Mouse (Mus musculus) limb, embryonic 14.5 days (tissue): ENCODE measurements at regions not wholly inside any gene's neighbourhood (a gene's known extent, or its start where the extent isn't known, plus 50 kb on each side); places are given as distances from the start of the nearest gene placed in this dataset.

Experiments
- ATAC-seq: fragments of 200-750 bp; cut with Nextera tagmentation; 2 replicates; pipeline ENCODE4 v1.8.0; 2017; ENCODE audit warnings: low read depth, moderate number of reproducible peaks, moderate TSS enrichment; ENCODE audit not compliant: low FRiP score
- DNase-seq: peaks from one replicate; pipeline ENCODE4 v3.0.0-alpha.2; 2015; ENCODE audit warnings: low spot score
- H3K27ac ChIP-seq: fragments of 300-500 bp; sonication (generic); replicated peaks from 2 replicates; pipeline ENCODE4 v1.5.1; 2014; ENCODE audit warnings: low read depth, mild to moderate bottlenecking, low read length, moderate library complexity, mixed read lengths
- H3K27me3 ChIP-seq: fragments of 300-500 bp; sonication (generic); 2 replicates; pipeline ENCODE4 v1.6.1; 2014; ENCODE audit warnings: low read length, mixed read lengths; ENCODE audit not compliant: control insufficient read depth, insufficient read depth
- H3K36me3 ChIP-seq: fragments of 300-500 bp; sonication (generic); 2 replicates; pipeline ENCODE4 v1.6.1; 2014; ENCODE audit warnings: mild to moderate bottlenecking, low read length, moderate library complexity, mixed read lengths; ENCODE audit not compliant: control insufficient read depth, insufficient read depth
- H3K4me1 ChIP-seq: fragments of 300-500 bp; sonication (generic); 2 replicates; pipeline ENCODE4 v1.6.1; 2014; ENCODE audit warnings: antibody characterized with exemption, low read length, mixed read lengths; ENCODE audit not compliant: control insufficient read depth, insufficient read depth
- H3K4me2 ChIP-seq: fragments of 300-500 bp; sonication (generic); replicated peaks from 2 replicates; pipeline ENCODE4 v1.6.1; 2014; ENCODE audit warnings: low read depth, mild to moderate bottlenecking, low read length, moderate library complexity; ENCODE audit not compliant: severe bottlenecking
- H3K4me3 ChIP-seq: fragments of 300-500 bp; sonication (generic); replicated peaks from 2 replicates; pipeline ENCODE4 v1.5.1; 2014; ENCODE audit warnings: low read length
- H3K9ac ChIP-seq: fragments of 300-500 bp; sonication (generic); 2 replicates; pipeline ENCODE4 v1.6.1; 2014; ENCODE audit warnings: mild to moderate bottlenecking, low read depth, low read length, moderate library complexity; ENCODE audit not compliant: severe bottlenecking
- H3K9me3 ChIP-seq: fragments of 300-500 bp; sonication (generic); 2 replicates; pipeline ENCODE4 v1.6.1; 2016; ENCODE audit warnings: low read length; ENCODE audit not compliant: control insufficient read depth
- POLR2A ChIP-seq: fragments of 200-500 bp; IDR thresholded peaks from 2 replicates; pipeline ENCODE4 v1.8.0; 2012; ENCODE audit warnings: inconsistent platforms, mild to moderate bottlenecking, moderate library complexity, borderline replicate concordance; ENCODE audit not compliant: insufficient read depth, insufficient read length; ENCODE audit errors: extremely low read depth
- WGBS: fragments of 180-500 bp; shearing (Covaris S2); extraction: QIAGEN DNeasy Blood & Tissue Kit; methylation state at CpG from one replicate; pipeline ENCODE4 v1.1.7; 2014; 5-methylcytosine and 5-hydroxymethylcytosine counted together

DNA sequence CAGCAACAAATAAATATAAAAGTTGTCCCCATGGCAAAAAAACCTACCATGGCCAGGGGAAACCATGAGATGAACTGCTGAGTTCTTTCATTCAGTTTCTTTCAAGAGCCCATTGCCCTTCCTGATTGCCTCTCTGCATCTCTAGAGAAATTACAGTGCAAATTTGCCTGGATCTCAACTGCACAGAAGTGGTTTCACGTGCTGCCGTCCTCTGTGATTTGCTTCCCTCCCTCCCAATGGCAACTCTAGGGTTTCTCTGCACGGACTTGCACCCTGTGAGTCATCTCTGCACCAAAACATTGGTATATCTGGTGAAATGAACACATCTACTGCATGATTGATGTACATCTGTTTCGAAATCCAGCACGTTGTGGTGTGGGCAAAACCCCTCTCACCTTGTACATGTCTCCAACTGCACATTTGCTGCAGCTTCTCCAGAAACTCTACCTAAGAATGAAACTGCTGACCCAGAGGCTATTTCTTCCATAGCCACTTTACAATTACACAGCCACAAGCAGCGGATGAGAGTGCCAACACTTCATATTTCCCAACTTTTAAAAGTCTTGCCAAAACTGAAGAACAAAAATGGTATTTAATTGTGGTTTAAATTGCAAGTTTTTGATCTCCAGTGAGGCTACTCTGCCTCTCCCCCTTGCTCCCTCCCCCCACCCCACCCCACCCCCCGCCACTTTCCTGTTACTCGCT lies 61.6 kb upstream of the Cerkl start:
- DNase-seq: no peak
- Histone ChIP-seq H3K4me3 (no peak overlapping the region), H3K4me2 (no peak overlapping the region), H3K27ac (no peak overlapping the region), H3K27me3 (no peaks in the 10 kb centered on the region), H3K9me3 (no peaks in the 10 kb centered on the region), H3K36me3 (no peaks in the 10 kb centered on the region), H3K4me1 (no peaks in the 10 kb centered on the region), H3K9ac (no peak overlapping the region)
- 69% methylated on average over 8 of the region's 8 CpGs for WGBS
- ATAC-seq: no peak
- TF ChIP-seq POLR2A: no peak

DNA sequence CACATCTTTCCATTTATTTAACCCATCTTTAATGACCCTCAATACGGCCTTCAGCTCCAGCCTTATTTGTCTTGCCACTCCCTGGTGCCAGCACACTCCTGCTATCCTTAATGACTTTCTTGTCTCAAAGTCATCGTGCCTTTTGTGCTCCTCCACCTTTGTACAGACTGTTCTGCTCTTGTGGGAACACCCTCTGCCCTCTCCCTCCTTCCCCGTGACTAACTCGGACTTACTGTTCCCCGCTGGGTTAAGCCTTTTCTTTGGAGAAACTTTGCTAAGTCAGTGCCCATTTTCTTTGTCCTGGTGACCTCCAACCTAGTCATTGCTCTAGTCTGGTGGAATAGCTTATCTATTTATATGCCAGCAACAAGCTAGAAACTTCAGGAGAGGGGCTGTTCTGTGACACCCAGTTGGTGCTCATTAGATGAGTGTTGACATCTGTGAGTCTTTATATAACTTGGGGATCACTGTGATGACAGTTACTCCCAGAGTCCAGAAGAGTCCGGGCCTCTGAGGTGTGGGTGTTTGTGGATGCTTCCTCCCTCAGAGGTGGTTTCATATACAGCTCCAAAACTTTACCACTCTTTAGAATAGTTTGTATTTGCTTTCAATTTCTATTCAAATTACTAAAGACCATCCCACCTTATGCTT lies 63.3 kb upstream of the Cerkl start:
- Histone ChIP-seq H3K4me3 (no peak overlapping the region), H3K27ac (no peak overlapping the region), H3K4me1 (no peaks in the 10 kb centered on the region), H3K9me3 (no peaks in the 10 kb centered on the region), H3K36me3 (no peaks in the 10 kb centered on the region), H3K9ac (no peak overlapping the region), H3K4me2 (no peak overlapping the region), H3K27me3 (no peaks in the 10 kb centered on the region)
- no peak for ATAC-seq
- no peak for DNase-seq
- 81% methylated on average over 6 of the region's 6 CpGs for WGBS
- no peak for TF ChIP-seq POLR2A

DNA sequence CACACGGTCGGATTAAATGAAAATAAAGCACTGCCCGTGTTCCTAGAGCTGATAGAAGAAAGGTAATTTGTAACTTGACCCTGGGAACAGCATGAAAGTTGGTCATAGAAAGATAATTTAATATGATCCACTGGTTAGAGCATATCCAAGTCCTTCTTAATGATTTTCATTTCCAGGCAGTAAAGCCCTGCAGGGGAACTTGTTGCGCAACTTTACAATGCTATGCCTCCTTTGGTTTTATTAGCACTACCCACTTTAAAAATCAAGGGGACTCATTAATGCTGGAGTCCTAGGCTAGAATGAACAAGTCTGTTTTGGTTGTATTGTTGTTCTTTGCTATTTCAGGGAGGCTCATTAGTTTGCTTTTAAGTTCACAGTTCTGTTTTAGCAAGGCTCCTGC lies 66.9 kb upstream of the Cerkl start:
- no peak overlapping the region for H3K9ac ChIP-seq
- H3K4me2 ChIP-seq: no peak overlapping the region
- no peaks in the 10 kb centered on the region for H3K27me3 ChIP-seq
- WGBS: 36% methylated on average over 4 of the region's 4 CpGs
- no peaks in the 10 kb centered on the region for H3K36me3 ChIP-seq
- no peaks in the 10 kb centered on the region for H3K9me3 ChIP-seq
- H3K4me3 ChIP-seq: no peak overlapping the region
- no peak for DNase-seq
- no peak for ATAC-seq
- TF ChIP-seq POLR2A: no peak
- H3K27ac ChIP-seq: no peak overlapping the region
- H3K4me1 ChIP-seq: no peaks in the 10 kb centered on the region

DNA sequence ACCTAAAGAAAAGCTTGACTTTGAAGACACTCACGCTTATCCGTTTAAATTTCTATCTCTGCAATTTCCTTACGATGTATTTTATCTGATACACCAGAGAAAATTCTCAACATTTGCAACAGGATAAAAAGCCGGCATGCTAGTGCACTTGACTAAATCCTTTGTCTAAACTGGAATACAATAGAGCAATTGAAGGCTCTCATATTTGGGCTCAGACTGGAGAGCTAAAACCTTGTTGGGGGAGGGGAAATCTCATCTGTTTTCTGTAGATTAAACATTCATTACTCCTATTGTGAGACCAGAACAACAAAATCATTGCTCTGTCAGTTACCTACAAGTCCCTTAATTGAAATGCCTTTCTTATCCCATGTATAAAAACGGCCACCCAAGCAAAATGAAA lies 70.9 kb upstream of the Cerkl start:
- H3K9me3 ChIP-seq: no peaks in the 10 kb centered on the region
- no peak overlapping the region for H3K9ac ChIP-seq
- WGBS: 87% methylated on average over 5 of the region's 5 CpGs
- H3K4me2 ChIP-seq: no peak overlapping the region
- no peaks in the 10 kb centered on the region for H3K27me3 ChIP-seq
- no peak for TF ChIP-seq POLR2A
- H3K36me3 ChIP-seq: no peaks in the 10 kb centered on the region
- DNase-seq (no peak), ATAC-seq (no peak)
- H3K4me3 ChIP-seq: no peak overlapping the region
- H3K27ac ChIP-seq: no peak overlapping the region
- H3K4me1 ChIP-seq: no peaks in the 10 kb centered on the region

DNA sequence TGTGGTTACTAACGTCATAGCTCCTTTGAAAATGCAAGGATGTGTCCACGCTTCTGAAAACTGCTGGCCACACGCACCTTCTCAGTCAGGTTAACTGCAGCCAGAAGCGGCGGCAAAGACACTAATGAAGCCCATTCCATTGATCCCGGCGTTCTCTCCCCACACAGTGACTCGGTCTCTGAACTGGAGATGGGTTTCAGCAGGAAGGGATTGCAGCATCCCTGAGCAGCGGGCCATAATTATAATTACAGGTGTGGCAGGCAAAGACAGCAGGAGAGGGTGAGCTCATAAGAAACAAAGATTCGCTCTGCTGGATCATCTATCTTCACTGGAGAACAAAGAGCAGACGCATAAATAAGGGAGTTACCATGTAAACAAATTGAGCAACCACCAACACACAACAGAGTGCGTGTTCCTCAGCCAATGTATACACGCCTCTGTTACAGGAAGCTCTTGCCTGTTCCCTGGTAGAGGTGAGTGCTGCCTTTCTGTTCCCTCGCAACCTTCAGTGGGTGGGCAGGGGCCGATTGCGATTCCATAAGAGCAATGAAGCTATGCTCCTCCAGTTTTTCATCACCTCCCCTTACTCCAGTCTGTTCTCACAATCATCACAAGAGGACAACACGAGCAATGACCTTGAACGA lies 71.9 kb upstream of the Cerkl start:
- no peak for ATAC-seq
- DNase-seq: no peak
- Histone ChIP-seq H3K9me3 (no peaks in the 10 kb centered on the region), H3K4me1 (no peaks in the 10 kb centered on the region), H3K9ac (no peak overlapping the region), H3K27me3 (no peaks in the 10 kb centered on the region), H3K4me3 (no peak overlapping the region), H3K36me3 (no peaks in the 10 kb centered on the region), H3K4me2 (no peak overlapping the region), H3K27ac (no peak overlapping the region)
- TF ChIP-seq POLR2A: no peak
- WGBS: 77% methylated on average over 18 of the region's 18 CpGs
